ENCODE assay signal across 8 mouse cellular contexts in the genomic region with DNA sequence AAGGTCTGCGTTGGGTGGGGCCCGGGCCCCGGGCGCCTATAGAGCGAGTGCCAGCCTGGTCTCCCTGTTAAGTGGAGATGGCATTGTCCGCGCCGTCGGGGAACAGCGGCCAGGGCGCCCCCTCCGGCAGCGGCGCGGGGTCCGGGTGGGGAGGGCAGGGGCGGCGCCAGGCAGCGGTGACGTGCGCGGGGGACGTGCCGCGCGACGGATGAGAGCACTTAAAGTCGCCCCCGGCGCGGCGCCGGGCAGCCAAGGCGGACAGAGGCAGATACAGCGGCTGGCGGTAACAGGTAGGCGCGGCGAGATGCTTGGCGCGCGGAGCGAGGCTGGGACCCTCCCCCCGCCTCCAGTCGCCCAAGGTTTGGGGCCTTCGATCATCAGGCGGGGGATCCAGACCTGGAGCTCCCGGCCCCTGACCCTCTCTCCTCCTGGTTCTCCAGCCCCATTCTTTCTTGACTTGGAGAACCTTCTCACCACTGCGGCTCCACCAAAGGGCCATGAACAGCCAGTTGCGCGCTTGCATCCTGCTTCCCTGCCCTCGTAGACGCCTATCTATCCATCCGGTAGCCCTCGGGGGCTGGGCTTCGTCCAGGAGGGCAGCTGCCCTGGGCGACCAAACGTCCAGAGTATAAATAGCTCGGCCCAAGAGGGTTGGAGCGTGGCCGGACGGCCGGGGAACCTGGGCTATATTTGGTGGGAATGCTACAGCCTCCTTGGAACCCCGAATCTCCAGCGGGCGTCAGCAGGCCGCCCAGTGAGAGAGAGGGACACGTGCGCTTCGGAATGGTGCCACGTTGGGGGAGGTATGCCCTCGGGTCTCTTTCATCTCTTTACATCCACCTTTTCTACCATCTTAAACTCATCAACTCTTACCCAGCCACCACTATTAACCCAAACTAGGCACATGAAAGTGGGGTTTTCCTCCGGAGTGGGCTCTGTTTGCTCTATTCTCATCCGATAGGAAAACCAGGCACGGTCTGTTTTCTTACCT. TPM values are rescaled to one million over a fixed set of nuclear protein-coding genes. Genes with fewer than 3 reads are reported as not detected.
DNase-seq lines count a peak whose midpoint lies in the region; ATAC-seq and TF ChIP-seq lines count a peak whose summit lies in the region.

No protein-coding gene starts in this region.

- H3K4me2 ChIP-seq in intestine, embryonic 15.5 days (replicated peaks), result peak overlapping the region; percentile 83

- ATAC-seq in intestine, embryonic 15.5 days, result peak; percentile 48

- H3K9me3 ChIP-seq in intestine, embryonic 15.5 days, result no peaks in the 10 kb centered on the region

- no peaks in the 10 kb centered on the region for H3K36me3 ChIP-seq in intestine, embryonic 15.5 days

- H3K27ac ChIP-seq in bone marrow macrophage, adult 2 months (ENCODE audit: insufficient read depth, low read depth, low read length), result no peak overlapping the region
- H3K27ac ChIP-seq in intestine, embryonic 15.5 days, result peak overlapping the region; percentile 73

- H3K4me1 ChIP-seq in bone marrow macrophage, adult 2 months (ENCODE audit: control insufficient read depth, insufficient read depth, low read length), result peaks cover 23% of the 10 kb centered on the region
- peaks cover 29% of the 10 kb centered on the region for H3K4me1 ChIP-seq in intestine, embryonic 15.5 days (replicated peaks)

- H3K27me3 ChIP-seq in intestine, embryonic 15.5 days (replicated peaks), result no peaks in the 10 kb centered on the region

- TF ChIP-seq POLR2A in bone marrow macrophage, adult 2 months (IDR thresholded peaks at IDR 0.05; ENCODE audit: borderline replicate concordance, low read depth, low read length), result no peak

- WGBS in intestine, embryonic 15.5 days, result 4% methylated on average over 75 of the region's 75 CpGs

- peak; percentile 59 for DNase-seq in adrenal gland, postnatal 14 days
- no peak for DNase-seq in adrenal gland, adult 2 months
- DNase-seq in gastrocnemius, adult 8-10 months (ENCODE audit: low spot score in 2 of 2), result peak; percentile 81 to 92
- DNase-seq in lung, postnatal 36 days, result peak; percentile 39
- peak; percentile 92 for DNase-seq in skeletal muscle tissue, adult 2 months (ENCODE audit: low read depth, low spot score)
- DNase-seq in layer of hippocampus, adult 9-10 months (ENCODE audit: low spot score), result no peak

- peak overlapping the region; percentile 61 for H3K4me3 ChIP-seq in bone marrow macrophage, adult 2 months (ENCODE audit: insufficient read depth, low read length)
- peak overlapping the region; percentile 53 for H3K4me3 ChIP-seq in intestine, embryonic 15.5 days (replicated peaks)

- no peak for TF ChIP-seq CTCF in bone marrow macrophage, adult 2 months (IDR thresholded peaks at IDR 0.05; ENCODE audit: low read depth, low read length)

- H3K9ac ChIP-seq in intestine, embryonic 15.5 days, result peak overlapping the region; percentile 60

RNA-seq across cellular contexts. Expression of gene Slc16a3, which starts 0.9 kb away (rescaled TPM):
- 10.6 and 14.0 TPM in 2 replicates for total RNA-seq in adrenal gland, postnatal 14 days (2021)
- 1 to 10 TPM; 1.2 to 1.3 TPM for total RNA-seq in adrenal gland, adult 2 months (2021)
- 1.4 and 2.5 TPM in 2 replicates for polyA plus RNA-seq in adrenal gland, adult 2 months (2012; rRNA removed)
- 45.2 and 50.5 TPM in 2 replicates for polyA plus RNA-seq in bone marrow macrophage, adult 2 months (2012; ENCODE audit: insufficient read depth, insufficient read length, missing spikeins)
- 100 to 1,000 TPM; 268 to 367 (median 304) TPM for total RNA-seq in gastrocnemius, adult 8-10 months (2022)
- polyA plus RNA-seq in intestine, embryonic 15.5 days (2015; fragmentation: Nextera tagmentation; extraction: Ambion mirVana), result 84.8 and 96.2 TPM in 2 replicates

RNA-seq across cellular contexts. Expression of gene Ccdc57, which starts 16.5 kb away (rescaled TPM):
- total RNA-seq in adrenal gland, postnatal 14 days (2021), result 12.6 and 17.7 TPM in 2 replicates
- total RNA-seq in adrenal gland, adult 2 months (2021), result 10 to 100 TPM in 1 of 2 experiments, 1 to 10 TPM in 1; 8.4 to 20.4 TPM
- 2.7 and 3.5 TPM in 2 replicates for polyA plus RNA-seq in adrenal gland, adult 2 months (2012; rRNA removed)
- polyA plus RNA-seq in bone marrow macrophage, adult 2 months (2012; ENCODE audit: insufficient read depth, insufficient read length, missing spikeins), result 3.0 and 4.1 TPM in 2 replicates
- 1 to 10 TPM; 2.3 to 5.4 (median 3.6) TPM for total RNA-seq in gastrocnemius, adult 8-10 months (2022)
- polyA plus RNA-seq in intestine, embryonic 15.5 days (2015; fragmentation: Nextera tagmentation; extraction: Ambion mirVana), result 4.2 and 5.1 TPM in 2 replicates

RNA-seq across cellular contexts. Expression of gene Csnk1d, which starts 42.0 kb away (rescaled TPM):
- 124 and 135 TPM in 2 replicates for total RNA-seq in adrenal gland, postnatal 14 days (2021)
- 100 to 1,000 TPM; 114 to 126 TPM for total RNA-seq in adrenal gland, adult 2 months (2021)
- 39.8 and 48.7 TPM in 2 replicates for polyA plus RNA-seq in adrenal gland, adult 2 months (2012; rRNA removed)
- polyA plus RNA-seq in bone marrow macrophage, adult 2 months (2012; ENCODE audit: insufficient read depth, insufficient read length, missing spikeins), result 80.3 and 87.4 TPM in 2 replicates
- total RNA-seq in gastrocnemius, adult 8-10 months (2022), result 10 to 100 TPM; 50.9 to 64.8 (median 53.1) TPM
- polyA plus RNA-seq in intestine, embryonic 15.5 days (2015; fragmentation: Nextera tagmentation; extraction: Ambion mirVana), result 106 TPM in 2 replicates

Comparison
In these comparisons a context has a peak if more than half of its experiments do, and no peak if none do; other contexts are left out.
1. DNase-seq: peak in adrenal gland, postnatal 14 days (single experiment), gastrocnemius, adult 8-10 months (2 of 2), lung, postnatal 36 days (single experiment) and skeletal muscle tissue, adult 2 months (single experiment); none in adrenal gland, adult 2 months (single experiment) and layer of hippocampus, adult 9-10 months (single experiment).
2. RNA of gene Slc16a3, which starts 0.9 kb away (total RNA-seq): 268 to 367 TPM in gastrocnemius, adult 8-10 months; 10.6 to 14.0 TPM in adrenal gland, postnatal 14 days and 1.2 to 1.3 TPM in adrenal gland, adult 2 months; every median in the first group is over 10 times any median in the second.